Mouse (Mus musculus) ovary, postnatal 36 days (tissue): ENCODE measurements around the gene Ntn1.

ENCODE experiments used
- DNase-seq: peaks from one replicate; pipeline ENCODE4 v3.0.0; 2022; ENCODE audit warnings: low spot score, mixed read lengths

Gene Ntn1

DNA sequence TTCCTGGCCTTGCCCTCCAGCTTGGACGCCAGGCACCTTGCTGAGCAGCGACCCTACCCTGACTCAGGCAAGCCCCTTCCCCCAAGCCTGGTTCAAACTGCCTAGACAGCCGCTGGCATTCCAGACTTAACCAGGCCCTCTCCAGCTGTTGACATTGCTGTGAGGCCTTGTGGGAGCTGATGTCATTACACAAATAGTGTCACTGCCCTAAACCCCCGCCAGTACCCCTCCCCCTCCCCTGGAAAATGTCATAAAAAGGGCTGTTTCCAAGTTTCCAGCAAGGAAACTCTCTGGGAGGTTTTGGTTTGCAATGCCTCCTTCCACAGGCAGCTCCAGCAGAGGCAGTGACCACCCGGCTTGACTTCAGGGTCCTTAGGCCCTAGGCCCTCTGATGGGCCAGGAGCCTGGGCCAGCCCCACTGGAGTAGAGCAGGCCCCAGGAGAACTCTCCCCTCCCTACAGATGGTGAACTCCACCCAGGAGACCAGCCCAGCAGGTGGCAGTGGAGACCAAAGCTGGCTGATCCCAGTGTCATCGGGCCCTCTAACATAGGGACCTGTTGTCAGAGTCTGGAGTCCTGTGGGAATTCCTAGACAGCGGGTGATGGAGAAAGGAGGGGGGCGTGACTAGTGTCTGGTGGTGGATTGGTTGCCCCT, 188.6 kb downstream of the Ntn1 start:
- peak; percentile 48 for DNase-seq

- DNase-seq: no peak
Measured at GRCm38 (mm10) chr11:68210714-68211113, 189.9 kb downstream of the Ntn1 start.

- DNase-seq: no peak
Measured at GRCm38 (mm10) chr11:68209506-68209905, 191.1 kb downstream of the Ntn1 start.

DNA sequence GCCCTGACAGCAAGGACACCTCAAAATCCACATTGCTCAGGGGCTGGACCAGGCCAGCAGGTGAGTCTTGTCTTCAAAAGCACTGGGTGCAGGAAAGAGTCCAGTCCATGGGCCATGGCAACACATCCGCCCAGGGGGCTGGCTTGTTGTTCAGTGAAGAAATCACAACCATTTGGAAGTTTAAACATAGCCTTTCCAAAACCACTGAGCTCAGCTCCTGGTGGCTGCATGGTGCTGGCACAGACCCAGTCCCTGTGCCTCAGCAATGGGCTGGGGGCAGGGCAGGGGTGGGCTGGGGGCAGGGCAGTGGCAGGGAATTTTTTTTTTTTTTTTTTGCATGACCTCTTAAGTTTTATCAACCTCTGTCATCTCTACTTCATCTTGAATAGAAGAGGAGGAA, 192.0 kb downstream of the Ntn1 start:
- no peak for DNase-seq

DNA sequence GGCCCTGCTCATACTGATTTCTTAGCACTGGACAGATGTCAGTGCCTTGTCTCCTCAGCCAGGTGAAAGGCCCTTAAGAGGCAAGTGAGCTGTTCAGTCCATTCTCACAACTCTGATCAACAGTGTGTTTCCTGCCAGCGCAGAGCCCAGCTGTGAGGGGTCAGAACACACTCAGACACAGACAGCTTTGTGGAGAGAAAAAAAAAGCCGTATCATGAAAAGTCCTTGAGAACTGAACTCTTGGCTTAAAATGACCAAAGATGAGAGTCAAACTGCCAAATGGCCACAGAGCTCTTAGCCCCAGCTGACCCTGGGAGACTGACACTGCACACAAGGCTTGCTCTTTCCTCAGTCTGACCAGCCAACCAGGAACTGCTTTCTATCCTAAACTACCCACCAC, 192.6 kb downstream of the Ntn1 start:
- DNase-seq: no peak

- no peak for DNase-seq
Measured at GRCm38 (mm10) chr11:68205572-68206229, 194.9 kb downstream of the Ntn1 start.

DNA sequence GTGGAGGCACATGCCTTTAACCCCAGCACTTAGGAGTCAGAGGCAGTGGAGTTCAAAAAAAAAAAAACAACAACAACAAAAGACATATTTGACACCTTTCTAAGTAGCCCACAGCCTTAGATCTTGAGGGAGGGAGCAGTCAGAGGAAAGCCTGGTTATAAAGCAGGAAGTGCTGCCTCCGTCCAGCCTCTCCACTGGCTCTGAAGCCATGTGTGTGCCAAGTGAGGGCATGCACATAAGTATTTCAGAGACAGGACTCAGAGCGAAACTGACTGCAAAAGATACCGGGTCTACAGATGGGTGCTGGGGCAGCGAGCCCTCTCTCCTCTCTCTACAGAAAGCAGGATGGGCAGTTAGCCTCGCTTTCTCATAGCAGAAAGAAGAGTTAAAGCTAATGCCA, 196.2 kb downstream of the Ntn1 start:
- DNase-seq: no peak

- no peak for DNase-seq
Measured at GRCm38 (mm10) chr11:68203658-68204315, 196.8 kb downstream of the Ntn1 start.

- no peak for DNase-seq
Measured at GRCm38 (mm10) chr11:68202561-68202960, 198.1 kb downstream of the Ntn1 start.

- DNase-seq: no peak
Measured at GRCm38 (mm10) chr11:68201811-68202459, 198.7 kb downstream of the Ntn1 start.

DNA sequence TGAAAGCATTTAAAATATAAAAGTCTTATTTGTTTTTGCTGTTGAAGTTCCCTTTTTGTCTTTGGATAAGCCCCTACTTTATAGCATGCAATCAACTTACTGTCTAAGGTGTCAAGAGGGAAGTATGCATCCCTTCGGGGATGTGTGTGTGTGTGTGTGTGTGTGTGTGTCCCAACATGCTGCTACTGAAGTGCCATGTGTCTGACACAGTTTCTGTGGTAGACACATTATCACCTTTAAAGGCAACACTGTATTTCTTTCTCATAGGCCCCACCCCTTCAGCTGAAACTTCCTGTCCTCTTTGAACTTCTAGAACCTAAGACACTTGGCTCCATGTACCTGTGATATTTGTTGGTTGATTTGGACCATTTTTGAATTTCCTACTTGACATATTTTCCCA, 199.6 kb downstream of the Ntn1 start:
- DNase-seq: no peak

DNA sequence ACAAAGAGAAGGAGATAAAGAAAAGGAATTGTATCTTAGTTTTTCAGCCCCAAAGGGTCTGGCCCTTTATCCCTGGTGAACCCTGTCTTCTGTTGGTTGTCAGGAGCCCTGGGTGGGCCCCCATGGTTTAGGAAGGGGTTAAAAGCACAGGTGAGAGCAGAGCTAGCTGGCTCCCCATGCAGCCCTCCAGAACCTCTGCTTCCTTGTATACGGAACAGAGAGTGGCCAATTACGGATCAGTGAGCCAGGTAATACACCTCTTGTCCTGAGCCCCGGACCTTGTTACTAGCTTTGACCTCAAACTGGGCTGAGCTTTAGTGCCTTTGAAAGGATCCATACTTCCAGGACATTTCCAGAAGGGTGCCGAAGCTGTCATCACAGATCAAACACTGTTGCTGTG, 200.1 kb downstream of the Ntn1 start:
- no peak for DNase-seq

GRCm38 (mm10) chr11:68199801-68200423, 200.7 kb downstream of the Ntn1 start:
- no peak for DNase-seq

GRCm38 (mm10) chr11:68199103-68199502, 201.5 kb downstream of the Ntn1 start:
- DNase-seq: no peak

DNA sequence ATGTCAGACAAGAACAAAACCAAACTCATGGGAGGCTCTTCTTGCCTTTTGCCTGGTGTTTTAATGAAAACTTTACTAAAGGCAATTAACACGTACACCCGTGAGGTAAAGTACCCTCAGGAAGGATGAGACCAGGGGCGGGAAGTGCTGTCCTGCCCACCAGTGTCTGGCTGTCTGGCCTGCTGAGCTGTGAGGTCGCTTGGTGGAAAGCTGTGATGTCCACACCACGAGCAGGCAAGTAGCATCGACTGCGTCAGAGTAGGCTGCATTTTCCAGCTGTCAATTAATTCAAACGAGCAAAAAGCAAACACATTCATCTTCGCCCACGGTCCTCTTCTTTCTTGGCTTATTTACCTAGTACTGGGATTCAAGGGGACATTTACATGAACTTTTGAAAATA, 201.9 kb downstream of the Ntn1 start:
- DNase-seq: no peak

- DNase-seq: no peak
Measured at GRCm38 (mm10) chr11:68197471-68197870, 203.2 kb downstream of the Ntn1 start.

DNA sequence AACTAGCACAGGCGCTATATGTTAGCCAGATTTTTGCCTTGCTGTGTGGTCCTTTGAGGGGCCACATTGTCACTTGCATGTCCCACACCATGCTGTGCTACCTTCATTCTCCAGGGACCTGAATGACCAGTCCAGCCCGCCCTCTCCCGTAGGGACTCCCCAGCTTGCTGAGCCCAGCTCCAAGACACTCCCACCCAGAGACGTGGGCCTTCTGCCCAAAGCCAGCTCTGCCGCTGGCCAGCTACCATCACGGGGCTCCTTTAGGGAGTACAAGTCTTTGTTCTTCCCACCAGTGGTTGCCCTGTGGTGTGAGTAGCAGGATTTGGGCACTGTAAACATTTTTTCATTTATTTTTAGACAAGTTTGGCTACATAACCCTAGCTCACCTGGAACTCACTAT, 204.1 kb downstream of the Ntn1 start:
- DNase-seq: peak; percentile 36

DNA sequence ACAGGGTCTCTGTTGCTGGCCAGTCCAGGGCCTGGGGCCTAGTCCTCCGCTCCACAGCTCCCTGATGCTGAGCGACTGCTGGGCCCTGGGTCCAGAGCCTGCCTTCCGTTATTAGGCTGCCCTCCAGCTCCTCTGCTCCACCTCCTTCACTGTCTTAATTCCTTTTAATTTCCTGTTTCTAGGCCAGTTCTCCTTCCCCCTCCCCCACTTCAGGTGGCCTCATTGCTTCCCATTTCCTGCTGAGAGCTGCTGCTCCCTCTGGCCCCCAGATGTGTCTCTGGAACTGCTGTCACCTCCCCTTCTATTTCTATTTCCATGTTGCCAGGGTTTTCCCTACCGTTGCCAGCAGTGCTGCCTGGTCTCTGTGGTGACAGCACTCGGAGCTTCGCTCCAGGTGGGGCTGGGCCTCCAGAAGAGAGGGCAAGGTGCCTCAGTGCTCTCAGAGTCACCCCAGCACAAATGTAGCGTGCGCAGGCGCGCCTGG, 204.9 kb downstream of the Ntn1 start:
- DNase-seq: no peak

GRCm38 (mm10) chr11:68195168-68195567, 205.5 kb downstream of the Ntn1 start:
- no peak for DNase-seq

DNA sequence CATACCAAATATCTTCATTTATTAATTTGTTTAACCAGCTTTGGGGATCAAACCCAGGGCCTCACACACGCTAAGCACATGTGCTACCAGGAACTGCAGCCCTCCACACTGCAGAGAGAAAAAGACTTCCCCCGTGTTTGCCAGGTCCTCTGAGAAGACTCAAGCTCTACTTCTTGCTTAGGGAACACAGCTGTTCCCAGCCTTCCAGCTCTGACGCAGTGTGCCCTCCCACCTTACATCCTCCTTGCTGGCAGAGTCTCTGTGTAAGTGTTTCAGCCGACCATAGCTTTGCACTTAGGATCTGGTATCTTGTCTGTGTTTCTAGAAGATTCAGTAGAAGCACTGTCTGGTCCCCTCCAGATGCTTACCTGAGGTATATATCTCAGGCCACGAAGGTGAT, 209.8 kb downstream of the Ntn1 start:
- DNase-seq: no peak

DNA sequence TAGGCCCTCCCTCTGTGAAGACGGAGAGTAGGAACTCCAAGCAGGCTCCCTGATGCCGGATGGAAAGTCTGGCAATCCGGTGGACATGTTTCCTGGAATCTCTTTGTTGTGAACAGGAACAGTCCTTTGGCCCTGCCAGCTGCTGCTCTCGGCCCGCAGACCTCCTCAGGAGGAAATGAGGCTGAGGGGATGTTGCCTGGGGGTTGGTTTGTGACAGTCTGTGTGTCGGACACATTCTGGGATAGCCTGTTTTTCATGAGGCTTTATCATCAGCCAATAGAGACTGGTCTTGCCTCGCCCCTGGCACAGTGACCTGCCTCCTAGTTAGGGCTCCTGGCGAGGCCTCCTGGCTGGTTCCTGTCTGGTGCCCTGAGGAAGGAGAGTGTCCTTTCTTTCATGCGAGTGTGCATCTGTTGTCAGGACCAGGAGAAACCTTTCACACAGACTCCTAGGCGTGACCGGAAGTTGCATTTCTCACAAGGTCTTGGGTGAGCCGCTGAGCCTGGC, 211.9 kb downstream of the Ntn1 start:
- no peak for DNase-seq

DNA sequence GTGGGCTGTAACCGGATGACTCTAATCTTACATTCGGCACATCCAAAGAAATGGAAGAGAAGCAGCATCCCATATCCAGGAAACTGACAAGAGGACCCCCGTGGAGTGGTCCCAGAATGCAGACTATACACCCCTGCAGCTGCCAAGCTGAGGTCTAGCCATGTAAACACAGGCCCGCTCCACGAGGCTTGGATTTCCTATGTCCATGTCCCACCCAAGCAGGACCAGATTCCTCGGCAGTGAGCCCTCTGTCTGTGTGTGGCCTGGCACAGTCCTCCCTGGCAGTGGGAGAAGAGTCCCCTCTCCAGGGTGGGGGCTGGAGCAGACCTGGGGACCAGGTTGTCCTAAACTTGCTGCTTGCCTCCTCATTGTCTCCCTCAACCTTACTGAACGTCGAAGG, 213.4 kb downstream of the Ntn1 start:
- no peak for DNase-seq
